Mouse (Mus musculus): ENCODE results near the gene Elp5. TPM values are rescaled to one million over a fixed set of nuclear protein-coding genes. Genes with fewer than 3 reads are reported as not detected.

The Elp5 gene
- polyA plus RNA-seq (2017; shearing (Covaris generic)): 47.8 TPM

DNA sequence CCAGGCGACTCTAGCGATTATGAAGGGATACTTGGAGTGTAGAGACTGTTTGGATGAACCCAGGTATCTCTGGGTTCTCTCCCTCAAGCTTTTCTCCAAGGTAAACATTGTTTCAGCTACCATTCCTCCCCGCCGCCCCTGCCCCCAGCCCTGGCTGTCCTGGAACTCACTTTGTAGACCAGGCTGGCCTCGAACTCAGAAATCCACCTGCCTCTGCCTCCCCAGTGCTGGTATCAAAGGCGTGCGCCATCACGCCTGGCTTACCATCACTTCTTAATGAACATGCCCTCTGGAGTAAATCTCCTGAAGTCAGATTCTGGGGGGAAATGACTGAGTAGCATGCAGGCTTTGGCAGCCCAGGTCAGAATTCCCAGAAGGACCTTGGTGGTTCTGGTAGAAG is at the start of gene Elp5:
Gene Elp5 (minus strand): TSS at position 293 of the 400 bp plus-strand sequence.

DNA sequence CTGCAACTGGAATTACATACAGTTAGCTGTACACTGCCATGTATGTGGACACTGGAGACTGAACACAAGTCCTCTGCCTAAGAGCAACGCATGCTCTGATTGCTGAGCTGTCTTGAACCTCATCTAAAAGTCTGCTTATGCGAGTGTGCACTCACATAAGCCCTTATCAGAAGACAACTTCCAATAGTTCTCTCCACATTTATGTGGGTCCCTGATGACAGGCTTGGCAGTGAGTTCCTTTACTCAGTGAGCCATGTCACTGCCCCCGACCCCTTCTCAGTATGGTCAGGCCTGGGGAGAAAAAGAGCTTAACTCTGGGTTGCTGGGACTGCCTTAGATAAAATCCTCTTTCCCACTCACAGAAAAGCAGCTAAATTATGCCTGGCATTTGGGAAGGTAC is 34.4 kb upstream of the Elp5 start, which contains the start of gene Dlg4:
Gene Dlg4 (plus strand): TSS at position 274 of the 400 bp plus-strand sequence.

DNA sequence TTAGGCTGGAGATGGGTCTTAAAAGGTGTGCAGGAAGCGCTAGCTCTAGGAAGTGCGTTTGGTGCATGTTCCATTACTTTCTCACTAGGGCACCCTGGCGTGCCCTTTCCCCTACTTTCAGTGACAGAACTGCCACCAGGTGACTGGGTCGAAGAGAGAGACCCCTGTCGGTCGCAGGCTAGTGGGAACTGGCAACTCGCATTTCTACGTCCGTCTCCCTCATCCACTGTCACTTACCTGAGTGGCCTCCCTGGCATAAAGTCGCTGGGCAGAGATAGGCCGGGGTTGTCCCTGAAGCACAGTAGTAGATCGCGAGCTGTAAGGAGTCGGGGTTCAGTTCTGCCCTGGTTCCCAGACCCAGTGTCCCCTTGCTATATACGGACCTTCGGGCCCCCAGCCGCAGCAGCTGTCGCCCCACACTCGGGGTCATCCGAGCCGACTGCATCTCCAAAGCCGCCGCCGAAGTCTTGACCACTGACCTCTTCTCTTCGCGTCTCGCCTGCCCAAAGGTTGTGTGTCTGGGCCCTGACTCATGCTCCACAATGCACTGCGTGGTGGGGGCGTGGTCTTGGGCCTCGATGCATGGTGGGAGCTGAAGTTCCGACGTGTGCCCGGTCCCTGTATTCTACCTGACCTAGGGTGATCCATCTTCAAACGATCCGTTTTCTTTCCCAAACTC is 32.7 kb upstream of the Elp5 start, which contains the start of gene Acadvl:
Gene Acadvl (minus strand): TSS at position 532 of the 679 bp plus-strand sequence.

DNA sequence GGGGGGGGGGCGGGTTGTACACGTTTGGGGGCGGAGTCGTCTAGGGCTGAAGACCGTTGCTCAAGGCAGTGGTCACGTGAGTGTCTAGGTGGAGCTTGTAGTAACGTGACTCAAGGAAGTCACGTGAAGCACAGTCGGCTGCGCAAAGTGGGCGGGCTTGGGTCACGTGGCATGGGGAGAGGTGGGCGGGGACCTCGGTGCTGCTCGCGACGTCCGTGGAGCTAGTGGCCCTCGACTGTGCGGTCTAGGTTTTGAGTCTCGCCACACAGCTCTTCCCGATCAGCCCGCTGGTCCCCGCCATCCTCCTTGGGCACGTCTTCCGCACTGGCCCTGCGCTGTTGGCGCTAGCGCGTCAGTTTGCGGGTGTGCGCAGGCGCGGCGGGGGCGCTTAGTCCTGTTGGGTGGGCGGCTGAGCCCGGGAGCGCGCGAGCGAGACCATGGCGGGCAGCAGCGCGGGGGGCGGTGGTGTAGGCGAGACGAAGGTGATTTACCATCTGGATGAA is 18.1 kb upstream of the Elp5 start, which contains the start of gene Dvl2:
Gene Dvl2 (plus strand): TSS at position 200 of the 503 bp plus-strand sequence.

DNA sequence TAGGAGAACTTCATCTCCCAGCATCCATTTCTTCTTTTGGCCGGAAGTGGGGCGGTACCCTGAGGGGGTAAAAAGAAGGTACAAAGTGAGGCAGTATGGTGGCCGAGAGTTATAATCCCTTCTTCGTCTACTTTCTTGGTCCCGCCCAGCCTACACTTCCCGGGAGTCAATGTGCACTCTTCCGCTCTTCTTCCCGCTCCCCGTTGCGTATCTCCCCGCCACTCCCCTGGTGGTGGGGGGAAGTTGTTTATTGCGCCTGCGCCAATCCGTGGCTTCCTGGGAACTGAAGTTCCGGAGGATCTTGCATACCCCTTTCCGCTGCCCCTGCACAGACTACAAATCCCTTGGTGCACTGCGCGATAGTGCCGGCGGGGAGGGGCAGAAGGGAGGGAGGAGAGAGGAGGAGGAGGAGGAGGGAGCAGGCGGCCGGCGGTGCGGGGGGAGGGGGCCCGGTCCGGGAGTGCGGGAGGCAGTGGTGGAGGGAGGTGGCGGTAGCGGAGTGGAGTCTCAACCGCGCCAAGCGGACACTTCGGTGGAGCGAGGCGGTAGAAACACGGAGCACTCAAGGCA is 13.2 kb upstream of the Elp5 start, which contains the start of gene Phf23:
Gene Phf23 (plus strand): TSS at position 387 of the 570 bp plus-strand sequence.

GRCm38 (mm10) chr11:69990850-69991691 is 8.8 kb upstream of the Elp5 start, which contains the start of gene Gabarap:
TSS of gene Gabarap (plus strand) at chr11:69991143.

DNA sequence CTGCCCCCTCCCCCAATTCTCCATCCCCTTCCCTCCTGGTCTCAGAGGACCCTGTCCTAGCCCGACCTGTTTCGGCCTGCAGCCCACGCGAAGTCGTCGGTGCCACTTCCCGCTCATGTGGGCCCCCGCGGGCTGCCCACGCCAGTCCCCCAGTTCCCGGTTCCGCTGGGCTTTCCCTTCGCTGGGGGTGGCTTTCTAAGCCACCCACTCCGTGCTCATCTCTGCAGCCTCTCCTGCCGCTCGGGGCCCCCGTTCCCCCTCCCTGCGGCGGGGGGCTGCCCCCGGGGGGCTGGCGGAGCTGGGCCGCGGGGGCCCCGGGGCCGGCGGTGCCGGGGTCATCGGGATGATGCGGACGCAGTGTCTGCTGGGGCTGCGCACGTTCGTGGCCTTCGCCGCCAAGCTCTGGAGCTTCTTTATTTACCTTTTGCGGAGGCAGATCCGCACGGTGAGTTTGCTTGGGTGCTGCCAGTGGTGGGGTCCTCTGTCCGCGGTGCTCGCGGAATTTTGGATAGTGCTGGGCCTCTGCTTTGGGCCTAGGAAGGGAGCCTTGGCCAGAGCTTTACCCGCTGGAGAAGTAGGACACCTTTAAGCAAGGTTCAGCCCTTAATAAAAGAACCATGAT is 1.1 kb downstream of the Elp5 start, which contains the start of gene Ctdnep1:
Gene Ctdnep1 (plus strand): TSS at position 16 of the 622 bp plus-strand sequence.

GRCm38 (mm10) chr11:69964650-69965270 is 17.6 kb downstream of the Elp5 start, which contains the start of gene Cldn7:
TSS of gene Cldn7 (plus strand) at chr11:69964779.

DNA sequence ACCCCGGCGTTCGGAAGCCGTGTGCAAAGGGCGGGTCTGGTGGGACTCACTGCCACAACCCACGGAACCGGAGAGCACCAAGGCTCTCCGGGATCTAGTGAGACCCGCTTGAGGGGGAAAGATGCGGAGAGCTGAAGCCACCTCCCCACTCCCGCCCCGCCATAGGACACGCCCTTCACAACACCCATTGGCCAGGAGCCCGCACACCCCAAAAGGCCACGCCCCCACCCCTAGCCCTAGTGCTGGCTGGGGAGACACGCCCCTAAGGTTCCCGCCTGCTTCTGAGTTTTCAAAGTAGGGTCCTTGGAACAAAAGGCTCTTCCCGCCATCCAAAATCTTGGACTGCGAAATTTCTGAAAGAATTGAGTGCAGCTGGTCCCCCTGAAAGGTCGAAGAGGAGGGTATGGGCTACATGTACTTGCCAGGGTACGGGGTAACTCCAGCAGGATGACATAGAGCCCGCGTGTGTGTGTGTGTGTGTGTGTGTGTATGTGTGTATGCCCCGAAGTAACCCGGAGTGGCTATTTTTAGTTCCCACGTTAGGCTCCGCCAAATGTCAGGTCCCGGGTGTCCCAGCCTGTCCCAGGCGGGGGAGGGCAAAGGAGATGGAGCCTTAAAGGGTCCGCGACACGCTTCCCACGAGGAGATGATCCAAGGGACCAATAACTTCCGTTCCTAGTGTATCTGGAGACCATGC is 34.1 kb downstream of the Elp5 start, which contains the start of gene Slc2a4:
Gene Slc2a4 (minus strand): TSS at position 123 of the 697 bp plus-strand sequence.

GRCm38 (mm10) chr11:69935137-69935879 is 47.0 kb downstream of the Elp5 start, which contains the start of gene Ybx2:
TSS of gene Ybx2 (plus strand) at chr11:69935796.

DNA sequence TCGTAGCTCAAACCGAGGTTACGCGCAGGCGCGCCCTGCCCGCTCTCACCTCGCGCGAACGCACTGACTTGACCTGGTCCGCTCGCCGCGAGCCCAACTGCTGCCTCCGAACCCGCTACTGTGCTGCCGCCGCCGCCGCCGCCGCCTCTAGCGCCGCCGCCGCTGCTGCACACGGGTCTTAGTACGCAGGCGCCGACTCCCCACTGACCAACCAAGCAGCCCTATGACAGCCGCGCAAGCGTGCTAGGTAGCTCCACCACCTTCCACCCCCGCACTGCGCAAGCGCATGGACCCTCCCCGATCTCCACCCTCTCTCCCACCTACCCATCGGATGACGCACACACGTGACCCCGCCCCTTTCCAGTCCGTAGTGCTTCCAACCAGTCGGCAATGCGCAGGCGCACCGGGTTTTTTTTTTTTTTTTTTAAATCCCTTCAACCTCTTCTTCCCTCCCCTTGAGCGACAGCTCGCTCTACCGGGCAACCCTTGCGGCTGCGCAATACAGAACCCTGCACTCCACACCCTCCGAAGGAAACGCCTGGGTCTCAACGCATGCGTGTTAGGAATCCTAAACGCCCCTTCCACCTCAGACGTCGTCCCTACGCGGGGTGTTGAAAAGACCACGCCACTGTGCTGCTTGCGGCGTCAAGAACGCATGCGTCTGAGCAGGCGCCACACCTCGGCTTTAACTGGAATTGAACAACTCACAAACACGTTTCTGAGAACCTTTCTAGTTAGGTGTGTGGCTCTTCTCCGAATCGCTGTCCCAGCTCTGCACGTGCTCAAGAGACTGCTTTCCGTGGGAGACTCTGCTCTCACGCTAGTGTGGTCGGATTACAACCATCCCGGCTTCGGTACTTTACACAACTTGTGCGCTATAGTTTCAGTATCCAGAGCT is 61.0 kb downstream of the Elp5 start, which contains the start of gene Eif5a:
Gene Eif5a (minus strand): TSS at position 845 of the 898 bp plus-strand sequence.

Other genes starting within 250 kb of the Elp5 start
- 56.9 TPM for gene Polr2a, start 223.9 kb downstream of the Elp5 start, polyA plus RNA-seq (2017; shearing (Covaris generic))
- gene Slc35g3, start 220.5 kb downstream of the Elp5 start, polyA plus RNA-seq (2017; shearing (Covaris generic)): not detected
- gene Zbtb4, start 216.6 kb downstream of the Elp5 start, polyA plus RNA-seq (2017; shearing (Covaris generic)): 8.0 TPM
- gene Chrnb1, start 186.6 kb downstream of the Elp5 start, polyA plus RNA-seq (2017; shearing (Covaris generic)): 2.2 TPM
- gene Fgf11, start 180.7 kb downstream of the Elp5 start, polyA plus RNA-seq (2017; shearing (Covaris generic)): not detected
- gene Tmem102, start 176.9 kb downstream of the Elp5 start, polyA plus RNA-seq (2017; shearing (Covaris generic)): not detected
- not detected for gene Gm39566, start 167.2 kb downstream of the Elp5 start, polyA plus RNA-seq (2017; shearing (Covaris generic))
- gene Spem2, start 164.1 kb downstream of the Elp5 start, polyA plus RNA-seq (2017; shearing (Covaris generic)): not detected
- gene Spem1, start 160.3 kb downstream of the Elp5 start, polyA plus RNA-seq (2017; shearing (Covaris generic)): not detected
- gene Nlgn2, start 144.7 kb downstream of the Elp5 start, polyA plus RNA-seq (2017; shearing (Covaris generic)): 0.09 TPM
- 27.8 TPM for gene Tmem256, start 144.0 kb downstream of the Elp5 start, polyA plus RNA-seq (2017; shearing (Covaris generic))
- gene Plscr3, start 136.1 kb downstream of the Elp5 start, polyA plus RNA-seq (2017; shearing (Covaris generic)): 18.0 TPM
- gene Tnk1, start 123.8 kb downstream of the Elp5 start, polyA plus RNA-seq (2017; shearing (Covaris generic)): not detected
- gene Tmem95, start 104.5 kb downstream of the Elp5 start, polyA plus RNA-seq (2017; shearing (Covaris generic)): not detected
- gene Kctd11, start 101.1 kb downstream of the Elp5 start, polyA plus RNA-seq (2017; shearing (Covaris generic)): 0.51 TPM
- 615 TPM for gene Acap1, start 87.0 kb downstream of the Elp5 start, polyA plus RNA-seq (2017; shearing (Covaris generic))
- 2.6 TPM for gene 2810408A11Rik, start 81.5 kb downstream of the Elp5 start, polyA plus RNA-seq (2017; shearing (Covaris generic))
- 7.7 TPM for gene Neurl4, start 81.4 kb downstream of the Elp5 start, polyA plus RNA-seq (2017; shearing (Covaris generic))
- 253 TPM for gene Gps2, start 68.6 kb downstream of the Elp5 start, polyA plus RNA-seq (2017; shearing (Covaris generic))
- 965 TPM for gene Eif5a, start 60.6 kb downstream of the Elp5 start, polyA plus RNA-seq (2017; shearing (Covaris generic))
- gene Ybx2, start 46.7 kb downstream of the Elp5 start, polyA plus RNA-seq (2017; shearing (Covaris generic)): not detected
- gene Slc2a4, start 34.3 kb downstream of the Elp5 start, polyA plus RNA-seq (2017; shearing (Covaris generic)): not detected
- gene Cldn7, start 17.7 kb downstream of the Elp5 start, polyA plus RNA-seq (2017; shearing (Covaris generic)): not detected
- gene Ctdnep1, start 1.4 kb downstream of the Elp5 start, polyA plus RNA-seq (2017; shearing (Covaris generic)): 31.4 TPM
- 310 TPM for gene Gabarap, start 8.6 kb upstream of the Elp5 start, polyA plus RNA-seq (2017; shearing (Covaris generic))
- 49.5 TPM for gene Phf23, start 13.3 kb upstream of the Elp5 start, polyA plus RNA-seq (2017; shearing (Covaris generic))
- 27.2 TPM for gene Dvl2, start 18.1 kb upstream of the Elp5 start, polyA plus RNA-seq (2017; shearing (Covaris generic))
- gene Acadvl, start 32.9 kb upstream of the Elp5 start, polyA plus RNA-seq (2017; shearing (Covaris generic)): 87.7 TPM
- gene Dlg4, start 34.4 kb upstream of the Elp5 start, polyA plus RNA-seq (2017; shearing (Covaris generic)): 2.4 TPM
- not detected for gene Asgr1, start 71.6 kb upstream of the Elp5 start, polyA plus RNA-seq (2017; shearing (Covaris generic))
- not detected for gene Asgr2, start 110.1 kb upstream of the Elp5 start, polyA plus RNA-seq (2017; shearing (Covaris generic))
- gene Mgl2, start 147.8 kb upstream of the Elp5 start, polyA plus RNA-seq (2017; shearing (Covaris generic)): not detected
- gene Clec10a, start 173.7 kb upstream of the Elp5 start, polyA plus RNA-seq (2017; shearing (Covaris generic)): not detected
- 0.19 TPM for gene Slc16a11, start 230.2 kb upstream of the Elp5 start, polyA plus RNA-seq (2017; shearing (Covaris generic))
- gene Slc16a13, start 238.5 kb upstream of the Elp5 start, polyA plus RNA-seq (2017; shearing (Covaris generic)): 1.00 TPM
- gene Bcl6b, start 247.3 kb upstream of the Elp5 start, polyA plus RNA-seq (2017; shearing (Covaris generic)): not detected

Measured in naive thymus-derived CD4-positive, alpha-beta T cell, adult 5 months (primary cell).